Comparison of ENCODE assay signal across 11 mouse cellular contexts in genomic region chr17:30200283-30200682, GRCm38 (mm10).
DNase-seq lines count a peak whose midpoint lies in the region; ATAC-seq lines count a peak whose summit lies in the region.
"Had no signal": no experiment of that assay in that cellular context is flagged by ENCODE, and none has a peak within 500 bp of the region (broad histone marks: within the 10 kb centered on the region; RNA-seq: fewer than 3 reads in every experiment).

No protein-coding gene starts in this region.

- ATAC-seq in lung, embryonic 15.5 days (ENCODE audit: borderline replicate concordance, extremely low read depth, low FRiP score, low TSS enrichment) = no peak
- ATAC-seq: liver, embryonic 12.5 days had no signal

- peak overlapping the region; percentile 42; the same call in 1 of the 2 replicates for H3K27ac ChIP-seq in lung, embryonic 15.5 days
- H3K27ac ChIP-seq in limb, embryonic 10.5 days = 0 out of 2 replicates have a peak overlapping the region, but pooled peaks have one; percentile 51
- H3K27ac ChIP-seq: liver, embryonic 12.5 days had no signal

- WGBS in lung, embryonic 15.5 days = 53% methylated on average over 4 of the region's 4 CpGs
- 88% methylated on average over 4 of the region's 4 CpGs for WGBS in limb, embryonic 10.5 days

- peaks cover 55% of the 10 kb centered on the region for H3K4me1 ChIP-seq in lung, embryonic 15.5 days
- H3K4me1 ChIP-seq in limb, embryonic 10.5 days = peaks cover 67% of the 10 kb centered on the region

- H3K4me3 ChIP-seq in lung, embryonic 15.5 days = no peak overlapping the region
- H3K4me3 ChIP-seq in limb, embryonic 10.5 days = no peak overlapping the region
- H3K4me3 ChIP-seq: liver, embryonic 12.5 days had no signal

- H3K27me3 ChIP-seq in lung, embryonic 15.5 days = no peaks in the 10 kb centered on the region
- no peaks in the 10 kb centered on the region for H3K27me3 ChIP-seq in limb, embryonic 10.5 days (ENCODE audit: low read depth, poor library complexity, severe bottlenecking)
- H3K27me3 ChIP-seq: liver, embryonic 12.5 days had no signal

- no peaks in the 10 kb centered on the region for H3K9me3 ChIP-seq in lung, embryonic 15.5 days
- no peaks in the 10 kb centered on the region for H3K9me3 ChIP-seq in limb, embryonic 10.5 days (replicated peaks)
- H3K9me3 ChIP-seq: G1E; liver, embryonic 12.5 days had no signal

- DNase-seq in adrenal gland, adult 2 months = peak; percentile 67
- no peak for DNase-seq in adrenal gland, adult 18-20 months (ENCODE audit: low spot score in 2 of 2)
- DNase-seq in gastrocnemius, postnatal 10 days = peak; percentile 52
- DNase-seq in gastrocnemius, adult 18-20 months (ENCODE audit: low spot score) = no peak
- no peak for DNase-seq in lung, postnatal 25 days (ENCODE audit: low spot score)
- DNase-seq in limb, embryonic 10.5 days (ENCODE audit: low spot score) = no peak
- no peak for DNase-seq in spleen, adult 18-20 months
- DNase-seq: kidney, adult 8-10 months had no signal

- H3K4me2 ChIP-seq in lung, embryonic 15.5 days = no peak overlapping the region
- H3K4me2 ChIP-seq: liver, embryonic 12.5 days had no signal

- H3K9ac ChIP-seq in lung, embryonic 15.5 days = no peak overlapping the region
- H3K9ac ChIP-seq: liver, embryonic 12.5 days had no signal

- no peaks in the 10 kb centered on the region for H3K36me3 ChIP-seq in lung, embryonic 15.5 days
- H3K36me3 ChIP-seq in limb, embryonic 10.5 days = peaks cover 23% of the 10 kb centered on the region

Comparison
In these comparisons a context has a peak if more than half of its experiments do, and no peak if none do; other contexts are left out.
1. DNase-seq: peak in adrenal gland, adult 2 months (single experiment) and gastrocnemius, postnatal 10 days (single experiment); none in adrenal gland, adult 18-20 months (0 of 2), gastrocnemius, adult 18-20 months (single experiment), lung, postnatal 25 days (single experiment), limb, embryonic 10.5 days (single experiment) and spleen, adult 18-20 months (0 of 2).